Mouse (Mus musculus): ENCODE measurements around the gene Mfsd2b. TPM values are rescaled to one million over a fixed set of nuclear protein-coding genes. Genes with fewer than 3 reads are reported as not detected.
A peak's percentile ranks its signal among the peaks of the same experiment; 100 is the strongest.
"Not testable (repeated sequence)": the region's sequence is repeated elsewhere in the genome, so short reads cannot be mapped to it uniquely, and the experiment has no call there.

The Mfsd2b gene
- polyA plus RNA-seq, 1 experiment: 2.2 TPM

DNA sequence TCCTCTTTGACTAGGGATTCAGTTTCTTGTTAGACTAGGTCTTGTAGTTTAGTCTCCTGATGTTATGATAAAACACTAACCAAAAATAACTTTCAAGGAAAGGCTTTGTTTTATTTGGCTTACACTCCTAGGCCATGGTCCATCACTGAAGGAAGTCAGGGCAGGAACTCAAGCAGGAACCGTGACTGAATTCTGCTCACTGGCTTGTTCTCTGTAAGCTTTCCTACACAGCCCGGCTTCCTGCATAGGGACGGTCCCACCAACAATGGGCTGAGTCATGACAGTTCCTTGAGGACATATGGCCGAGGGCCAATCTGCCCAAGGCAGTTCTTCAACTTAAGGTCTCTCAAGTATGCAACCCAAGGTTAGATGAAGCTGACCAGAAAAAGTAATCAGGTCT is 37.6 kb upstream of the Mfsd2b start:
- Histone ChIP-seq H3K4me3 (ENCODE audit: low read depth, low read length) (no peak overlapping the region), H3K9ac (ENCODE audit: low read depth, poor library complexity, severe bottlenecking) (no peak overlapping the region), H3K9me3 (replicated peaks; ENCODE audit: control insufficient read depth, insufficient read depth, low read length, poor library complexity, severe bottlenecking) (no peaks in the 10 kb centered on the region), H3K27me3 (ENCODE audit: control insufficient read depth, insufficient read depth, low read length, poor library complexity, severe bottlenecking) (no peaks in the 10 kb centered on the region), H3K4me1 (ENCODE audit: control insufficient read depth, insufficient read depth, low read length) (no peaks in the 10 kb centered on the region), H3K27ac (ENCODE audit: insufficient read depth, low read length) (peak overlapping the region; percentile 56), H3K36me3 (ENCODE audit: control insufficient read depth, insufficient read depth, low read length, poor library complexity, severe bottlenecking) (no peaks in the 10 kb centered on the region)
- TF ChIP-seq EP300 (IDR thresholded peaks at IDR 0.05; ENCODE audit: insufficient read depth, low read depth, low read length): 0 out of 2 replicates have a peak, but pooled peaks have one; percentile 27
- no peak for TF ChIP-seq CTCF (IDR thresholded peaks at IDR 0.05; ENCODE audit: low read depth, low read length)

DNA sequence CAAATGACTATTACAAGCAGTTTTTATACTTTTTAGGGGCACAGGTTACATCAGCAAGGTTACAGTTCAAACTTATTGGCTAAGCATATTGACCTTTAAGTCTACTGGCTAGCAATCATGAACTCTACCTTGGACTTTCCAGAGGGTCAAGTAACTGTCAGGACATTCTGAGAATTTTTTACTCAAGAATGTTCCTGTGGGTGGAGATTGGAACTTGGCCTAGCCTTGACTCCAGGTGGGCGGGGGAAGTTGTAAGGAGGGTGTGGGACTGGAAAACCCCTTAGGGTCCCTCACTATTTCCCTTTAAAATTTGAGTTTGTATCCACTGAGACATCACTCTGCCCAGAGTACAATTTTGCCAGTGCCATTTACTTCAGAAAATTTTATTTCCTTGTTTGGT is 36.3 kb upstream of the Mfsd2b start:
- H3K9ac ChIP-seq (ENCODE audit: low read depth, poor library complexity, severe bottlenecking); H3K36me3 ChIP-seq (ENCODE audit: control insufficient read depth, insufficient read depth, low read length, poor library complexity, severe bottlenecking); H3K27me3 ChIP-seq (ENCODE audit: control insufficient read depth, insufficient read depth, low read length, poor library complexity, severe bottlenecking); H3K4me1 ChIP-seq (ENCODE audit: control insufficient read depth, insufficient read depth, low read length); H3K9me3 ChIP-seq (replicated peaks; ENCODE audit: control insufficient read depth, insufficient read depth, low read length, poor library complexity, severe bottlenecking); H3K4me3 ChIP-seq (ENCODE audit: low read depth, low read length): not testable (repeated sequence)
- H3K27ac ChIP-seq (ENCODE audit: insufficient read depth, low read length): peak overlapping the region; percentile 91
- 0 out of 2 replicates have a peak, but pooled peaks have one; percentile 47 for TF ChIP-seq EP300 (IDR thresholded peaks at IDR 0.05; ENCODE audit: insufficient read depth, low read depth, low read length)

DNA sequence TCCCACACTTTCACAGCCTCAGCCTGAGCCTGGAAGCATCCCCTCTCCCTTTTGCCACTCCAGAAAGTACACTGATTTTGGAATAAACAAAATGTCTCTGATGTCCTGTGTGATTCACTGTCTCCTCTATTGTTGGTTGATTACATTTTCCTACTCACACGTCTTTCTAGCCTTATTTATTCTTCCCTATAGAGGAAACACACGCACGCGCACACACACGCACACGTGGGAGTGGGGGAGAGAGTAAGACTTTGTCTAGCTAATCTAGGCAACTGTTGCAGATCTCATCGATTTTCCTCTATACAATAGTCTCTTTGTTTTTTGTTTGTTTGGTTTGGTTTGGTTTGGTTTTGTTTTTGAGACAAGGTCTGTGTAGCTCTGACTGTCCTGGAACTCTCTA is 34.2 kb upstream of the Mfsd2b start:
- Histone ChIP-seq H3K9me3 (replicated peaks; ENCODE audit: control insufficient read depth, insufficient read depth, low read length, poor library complexity, severe bottlenecking) (no peaks in the 10 kb centered on the region), H3K4me3 (ENCODE audit: low read depth, low read length) (peak overlapping the region; percentile 88), H3K27me3 (ENCODE audit: control insufficient read depth, insufficient read depth, low read length, poor library complexity, severe bottlenecking) (no peaks in the 10 kb centered on the region), H3K36me3 (ENCODE audit: control insufficient read depth, insufficient read depth, low read length, poor library complexity, severe bottlenecking) (peaks cover 4% of the 10 kb centered on the region), H3K4me1 (ENCODE audit: control insufficient read depth, insufficient read depth, low read length) (no peaks in the 10 kb centered on the region), H3K27ac (ENCODE audit: insufficient read depth, low read length) (peak overlapping the region; percentile 98), H3K9ac (ENCODE audit: low read depth, poor library complexity, severe bottlenecking) (peak overlapping the region; percentile 93)
- TF ChIP-seq POLR2A (IDR thresholded peaks at IDR 0.05; ENCODE audit: insufficient read depth, low read length) (no peak), CTCF (IDR thresholded peaks at IDR 0.05; ENCODE audit: low read depth, low read length) (no peak), EP300 (IDR thresholded peaks at IDR 0.05; ENCODE audit: insufficient read depth, low read depth, low read length) (no peak)

DNA sequence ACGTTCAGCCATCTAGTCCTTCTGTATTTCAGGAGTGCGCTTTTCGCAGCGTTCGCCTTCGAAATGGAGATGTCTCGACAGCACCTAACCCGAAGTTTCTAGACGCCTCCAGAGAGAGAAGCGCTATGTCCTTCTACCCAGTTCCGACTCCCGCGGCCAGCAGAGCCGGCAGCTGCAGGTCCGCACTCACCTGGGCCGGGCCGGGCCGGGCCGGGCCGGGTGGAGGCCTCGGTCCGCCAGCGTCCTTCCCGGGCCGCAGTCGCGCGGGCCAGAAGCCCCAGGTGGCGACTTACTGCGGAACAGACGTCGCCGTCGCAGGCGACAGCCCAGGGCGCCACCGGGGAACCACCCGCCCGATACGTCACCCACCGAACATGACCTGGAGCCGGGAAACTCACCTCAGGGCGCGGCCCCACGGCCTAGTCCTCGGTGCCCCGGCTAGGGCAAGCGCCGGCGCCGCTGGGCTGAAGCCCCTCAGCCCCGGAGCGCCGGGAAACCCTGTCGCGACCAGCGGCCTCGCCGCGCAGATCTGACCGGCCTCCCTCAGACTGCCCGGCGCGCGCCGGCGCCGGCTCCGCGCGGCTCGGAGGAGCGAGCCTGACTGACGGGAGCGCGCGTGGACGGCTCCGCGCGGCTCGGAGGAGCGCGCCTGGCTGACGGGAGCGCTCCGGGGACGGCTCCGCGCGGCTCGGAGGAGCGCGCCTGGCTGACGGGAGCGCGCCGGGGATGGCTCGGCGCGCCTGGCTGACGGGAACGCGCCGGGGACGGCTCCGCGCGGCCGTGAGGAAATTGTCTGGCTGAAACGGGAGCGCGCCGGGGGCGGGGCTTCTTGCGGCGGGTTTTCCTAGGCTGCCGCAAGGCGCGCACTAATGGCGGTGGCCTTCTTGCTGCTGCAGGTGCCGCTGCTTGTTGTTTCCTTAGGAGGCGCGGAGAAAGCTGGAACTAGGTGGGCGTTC is 33.1 kb upstream of the Mfsd2b start, which contains the start of gene Ubxn2a:
Ubxn2a (minus strand) TSS at position 755 of the 956 bp plus-strand sequence.
- H3K4me1 ChIP-seq (ENCODE audit: control insufficient read depth, insufficient read depth, low read length): peaks cover 1% of the 10 kb centered on the region
- H3K9me3 ChIP-seq (replicated peaks; ENCODE audit: control insufficient read depth, insufficient read depth, low read length, poor library complexity, severe bottlenecking): no peaks in the 10 kb centered on the region
- no peaks in the 10 kb centered on the region for H3K27me3 ChIP-seq (ENCODE audit: control insufficient read depth, insufficient read depth, low read length, poor library complexity, severe bottlenecking)
- peak within 1 kb of the TSS; percentile 98 for H3K27ac ChIP-seq (ENCODE audit: insufficient read depth, low read length)
- H3K4me3 ChIP-seq (ENCODE audit: low read depth, low read length): peak within 1 kb of the TSS; percentile 88
- peak within 1 kb of the TSS; percentile 93 for H3K9ac ChIP-seq (ENCODE audit: low read depth, poor library complexity, severe bottlenecking)
- TF ChIP-seq CTCF (IDR thresholded peaks at IDR 0.05; ENCODE audit: low read depth, low read length) (no peak), POLR2A (IDR thresholded peaks at IDR 0.05; ENCODE audit: insufficient read depth, low read length) (peak; percentile 87)
- H3K36me3 ChIP-seq (ENCODE audit: control insufficient read depth, insufficient read depth, low read length, poor library complexity, severe bottlenecking): peaks cover 8% of the 10 kb centered on the region

DNA sequence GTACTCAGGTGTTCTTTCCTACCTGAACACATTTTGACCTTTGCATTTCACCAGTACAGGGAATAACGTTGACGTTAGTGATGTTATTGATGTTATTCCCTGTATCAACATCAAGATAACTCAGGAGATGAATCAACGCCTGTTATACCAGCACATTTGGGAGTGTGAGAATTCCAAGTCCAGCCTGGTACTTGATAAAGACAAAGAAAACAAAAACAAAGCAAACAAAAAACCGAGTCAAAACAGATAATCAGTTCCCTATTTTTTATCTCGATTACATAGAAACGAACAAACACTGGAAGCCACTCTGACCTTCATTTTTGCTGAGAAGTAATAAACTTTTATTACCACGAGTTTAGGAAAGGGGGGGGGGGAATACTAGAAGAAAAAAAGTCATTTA is 32.3 kb upstream of the Mfsd2b start:
- Histone ChIP-seq H3K4me3 (ENCODE audit: low read depth, low read length) (peak overlapping the region; percentile 81), H3K4me1 (ENCODE audit: control insufficient read depth, insufficient read depth, low read length) (peaks cover 1% of the 10 kb centered on the region), H3K9me3 (replicated peaks; ENCODE audit: control insufficient read depth, insufficient read depth, low read length, poor library complexity, severe bottlenecking) (no peaks in the 10 kb centered on the region), H3K9ac (ENCODE audit: low read depth, poor library complexity, severe bottlenecking) (peak overlapping the region; percentile 93), H3K27ac (ENCODE audit: insufficient read depth, low read length) (peak overlapping the region; percentile 96), H3K36me3 (ENCODE audit: control insufficient read depth, insufficient read depth, low read length, poor library complexity, severe bottlenecking) (peaks cover 11% of the 10 kb centered on the region), H3K27me3 (ENCODE audit: control insufficient read depth, insufficient read depth, low read length, poor library complexity, severe bottlenecking) (no peaks in the 10 kb centered on the region)
- no peak for TF ChIP-seq CTCF (IDR thresholded peaks at IDR 0.05; ENCODE audit: low read depth, low read length)
- TF ChIP-seq EP300 (IDR thresholded peaks at IDR 0.05; ENCODE audit: insufficient read depth, low read depth, low read length): no peak
- TF ChIP-seq POLR2A (IDR thresholded peaks at IDR 0.05; ENCODE audit: insufficient read depth, low read length): no peak

DNA sequence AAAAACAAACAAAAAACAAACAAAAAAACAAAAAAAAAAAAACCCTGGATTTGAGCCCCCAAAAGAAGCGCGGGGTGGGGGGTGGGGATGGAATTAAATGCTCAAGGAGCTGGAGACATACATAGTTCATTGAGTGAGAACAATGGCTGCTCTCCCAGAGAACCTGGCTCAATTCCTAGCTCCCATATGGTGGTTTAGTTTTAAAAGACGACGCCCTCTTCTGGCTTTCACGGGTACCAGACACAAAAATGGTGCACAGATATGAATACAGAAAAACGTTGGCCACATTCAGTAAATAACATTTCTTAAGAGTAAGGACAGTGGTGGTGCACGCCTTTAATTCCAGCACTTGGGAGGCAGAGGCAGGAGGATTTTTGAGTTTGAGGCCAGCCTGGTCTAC is 31.8 kb upstream of the Mfsd2b start:
- Histone ChIP-seq H3K36me3 (ENCODE audit: control insufficient read depth, insufficient read depth, low read length, poor library complexity, severe bottlenecking) (peaks cover 16% of the 10 kb centered on the region), H3K4me3 (ENCODE audit: low read depth, low read length) (peak overlapping the region; percentile 50), H3K9me3 (replicated peaks; ENCODE audit: control insufficient read depth, insufficient read depth, low read length, poor library complexity, severe bottlenecking) (no peaks in the 10 kb centered on the region), H3K27ac (ENCODE audit: insufficient read depth, low read length) (peak overlapping the region; percentile 50; the same call in 1 of the 2 replicates), H3K9ac (ENCODE audit: low read depth, poor library complexity, severe bottlenecking) (peak overlapping the region; percentile 93), H3K27me3 (ENCODE audit: control insufficient read depth, insufficient read depth, low read length, poor library complexity, severe bottlenecking) (no peaks in the 10 kb centered on the region), H3K4me1 (ENCODE audit: control insufficient read depth, insufficient read depth, low read length) (peaks cover 1% of the 10 kb centered on the region)
- no peak for TF ChIP-seq CTCF (IDR thresholded peaks at IDR 0.05; ENCODE audit: low read depth, low read length)
- TF ChIP-seq EP300 (IDR thresholded peaks at IDR 0.05; ENCODE audit: insufficient read depth, low read depth, low read length): no peak
- TF ChIP-seq POLR2A (IDR thresholded peaks at IDR 0.05; ENCODE audit: insufficient read depth, low read length): no peak

All from ES-Bruce4 (cell line).